Mouse (Mus musculus): ENCODE measurements around the gene Glrb.
A peak's percentile ranks its signal among the peaks of the same experiment; 100 is the strongest.

Glrb gene

GRCm38 (mm10) chr3:80913111-80913778, at the start of gene Glrb:
Gene Glrb (minus strand): TSS chr3:80913660.
- peak in 1 of 2 experiments; percentile 14 for DNase-seq (ENCODE audit: low spot score in 2 of 2)

- DNase-seq (ENCODE audit: low spot score in 2 of 2): no peak
These were observed 46.5 kb upstream of the Glrb start for GRCm38 (mm10) chr3:80959965-80960364.

GRCm38 (mm10) chr3:80958591-80958990, 45.1 kb upstream of the Glrb start:
- DNase-seq (ENCODE audit: low spot score in 2 of 2): peak; percentile 10 to 30

GRCm38 (mm10) chr3:80913779-80914284, 372 bp upstream of the Glrb start:
- DNase-seq (ENCODE audit: low spot score in 2 of 2): no peak

- DNase-seq (ENCODE audit: low spot score in 2 of 2): no peak
These were observed 18.5 kb downstream of the Glrb start for GRCm38 (mm10) chr3:80894745-80895480.

GRCm38 (mm10) chr3:80894328-80894727, 19.1 kb downstream of the Glrb start:
- no peak for DNase-seq (ENCODE audit: low spot score in 2 of 2)

- DNase-seq (ENCODE audit: low spot score in 2 of 2): no peak
These were observed 20.3 kb downstream of the Glrb start for GRCm38 (mm10) chr3:80893055-80893690.

- DNase-seq (ENCODE audit: low spot score in 2 of 2): no peak
These were observed 22.4 kb downstream of the Glrb start for GRCm38 (mm10) chr3:80891087-80891486.

GRCm38 (mm10) chr3:80885174-80885573, 28.3 kb downstream of the Glrb start:
- no peak for DNase-seq (ENCODE audit: low spot score in 2 of 2)

- no peak for DNase-seq (ENCODE audit: low spot score in 2 of 2)
These were observed 29.9 kb downstream of the Glrb start for GRCm38 (mm10) chr3:80883601-80884000.

GRCm38 (mm10) chr3:80880660-80881293, 32.7 kb downstream of the Glrb start:
- DNase-seq (ENCODE audit: low spot score in 2 of 2): no peak

GRCm38 (mm10) chr3:80878571-80878970, 34.9 kb downstream of the Glrb start:
- DNase-seq (ENCODE audit: low spot score in 2 of 2): no peak

GRCm38 (mm10) chr3:80874690-80875353, 38.6 kb downstream of the Glrb start:
- no peak for DNase-seq (ENCODE audit: low spot score in 2 of 2)

- DNase-seq (ENCODE audit: low spot score in 2 of 2): no peak
These were observed 39.4 kb downstream of the Glrb start for GRCm38 (mm10) chr3:80874081-80874480.

- DNase-seq (ENCODE audit: low spot score in 2 of 2): no peak
These were observed 41.8 kb downstream of the Glrb start for GRCm38 (mm10) chr3:80871472-80872171.

GRCm38 (mm10) chr3:80867328-80867727, 46.1 kb downstream of the Glrb start:
- no peak for DNase-seq (ENCODE audit: low spot score in 2 of 2)

GRCm38 (mm10) chr3:80852912-80853507, 60.5 kb downstream of the Glrb start:
- no peak for DNase-seq (ENCODE audit: low spot score in 2 of 2)

- DNase-seq (ENCODE audit: low spot score in 2 of 2): no peak
These were observed 62.5 kb downstream of the Glrb start for GRCm38 (mm10) chr3:80850947-80851346.

- DNase-seq (ENCODE audit: low spot score in 2 of 2): no peak
These were observed 67.8 kb downstream of the Glrb start for GRCm38 (mm10) chr3:80845634-80846033.

- DNase-seq (ENCODE audit: low spot score in 2 of 2): no peak
These were observed 73.6 kb downstream of the Glrb start for GRCm38 (mm10) chr3:80839845-80840244.
